Mouse (Mus musculus) liver, adult 10 weeks (tissue): ENCODE results near the gene Vmn2r48. TPM values are rescaled to one million over a fixed set of nuclear protein-coding genes. Genes with fewer than 3 reads are reported as not detected.

Experiments used
- polyA plus RNA-seq: library from polyadenylated mRNA; stranded (reverse); fragments of 350-450 nt; fragmentation: Illumina TruSeq; extraction: RNeasy Lipid Tissue Mini Kit (QIAGEN cat#74804); gene quantifications from one replicate; pipeline ENCODE4 v1.2.3, GENCODE M21; 2014; ENCODE audit warnings: low read depth, low replicate concordance

Gene Vmn2r48
- not detected for polyA plus RNA-seq

GRCm38 (mm10) chr7:9953485-9953884, at the start of gene Vmn2r48:
Vmn2r48 (minus strand) TSS chr7:9953585.

GRCm38 (mm10) chr7:9992157-9992556, 38.8 kb upstream of the Vmn2r48 start, which contains the start of gene Vmn2r49:
Vmn2r49 (minus strand) TSS chr7:9992257.

Other genes with a start within 250 kb of the Vmn2r48 start
- gene Vmn2r46, start 183.0 kb downstream of the Vmn2r48 start, polyA plus RNA-seq: not detected
- gene Vmn2r47, start 112.3 kb downstream of the Vmn2r48 start, polyA plus RNA-seq: not detected
- not detected for gene Vmn2r49, start 38.7 kb upstream of the Vmn2r48 start, polyA plus RNA-seq
- not detected for gene Vmn2r50, start 99.7 kb upstream of the Vmn2r48 start, polyA plus RNA-seq
- not detected for gene Vmn2r51, start 152.2 kb upstream of the Vmn2r48 start, polyA plus RNA-seq
- gene Vmn2r52, start 223.0 kb upstream of the Vmn2r48 start, polyA plus RNA-seq: not detected